Mouse (Mus musculus) cortical plate, adult 2 months (tissue): ENCODE measurements around the gene Apobec1. TPM values are rescaled to one million over a fixed set of nuclear protein-coding genes. Genes with fewer than 3 reads are reported as not detected.
"Not testable (repeated sequence)": the region's sequence is repeated elsewhere in the genome, so short reads cannot be mapped to it uniquely, and the experiment has no call there.

Source experiments
- H3K27ac ChIP-seq: fragments of 200-500 bp; 2 replicates; pipeline ENCODE4 v1.5.1; 2012; ENCODE audit warnings: low read length, control low read depth, inconsistent platforms; ENCODE audit not compliant: insufficient read depth
- H3K4me1 ChIP-seq: fragments of 200-500 bp; 2 replicates; pipeline ENCODE4 v1.6.1; 2011; ENCODE audit warnings: low read length; ENCODE audit not compliant: control insufficient read depth, insufficient read depth
- H3K4me3 ChIP-seq: fragments of 200-500 bp; 2 replicates; pipeline ENCODE4 v1.5.1; 2011; ENCODE audit warnings: mild to moderate bottlenecking, low read length, control low read depth; ENCODE audit not compliant: insufficient read depth
- CTCF ChIP-seq: fragments of 200-500 bp; IDR thresholded peaks from 2 replicates; pipeline ENCODE4 v1.5.1; 2011; ENCODE audit warnings: mild to moderate bottlenecking, control low read depth, low read length; ENCODE audit not compliant: insufficient read depth; ENCODE audit errors: extremely low read depth
- POLR2A ChIP-seq: fragments of 200-500 bp; IDR thresholded peaks from 2 replicates; pipeline ENCODE4 v1.6.1; 2011; ENCODE audit warnings: mild to moderate bottlenecking, low read length, control low read depth; ENCODE audit not compliant: insufficient read depth; ENCODE audit errors: extremely low read depth
- polyA plus RNA-seq: library from polyadenylated mRNA; depleted of rRNA; stranded (reverse); fragments of >200 nt; gene quantifications from 2 replicates; pipeline ENCODE4 v1.2.3, GENCODE M21; 2012; rRNA removed

Apobec1 gene
- polyA plus RNA-seq, result 3.1 and 4.5 TPM in 2 replicates

DNA sequence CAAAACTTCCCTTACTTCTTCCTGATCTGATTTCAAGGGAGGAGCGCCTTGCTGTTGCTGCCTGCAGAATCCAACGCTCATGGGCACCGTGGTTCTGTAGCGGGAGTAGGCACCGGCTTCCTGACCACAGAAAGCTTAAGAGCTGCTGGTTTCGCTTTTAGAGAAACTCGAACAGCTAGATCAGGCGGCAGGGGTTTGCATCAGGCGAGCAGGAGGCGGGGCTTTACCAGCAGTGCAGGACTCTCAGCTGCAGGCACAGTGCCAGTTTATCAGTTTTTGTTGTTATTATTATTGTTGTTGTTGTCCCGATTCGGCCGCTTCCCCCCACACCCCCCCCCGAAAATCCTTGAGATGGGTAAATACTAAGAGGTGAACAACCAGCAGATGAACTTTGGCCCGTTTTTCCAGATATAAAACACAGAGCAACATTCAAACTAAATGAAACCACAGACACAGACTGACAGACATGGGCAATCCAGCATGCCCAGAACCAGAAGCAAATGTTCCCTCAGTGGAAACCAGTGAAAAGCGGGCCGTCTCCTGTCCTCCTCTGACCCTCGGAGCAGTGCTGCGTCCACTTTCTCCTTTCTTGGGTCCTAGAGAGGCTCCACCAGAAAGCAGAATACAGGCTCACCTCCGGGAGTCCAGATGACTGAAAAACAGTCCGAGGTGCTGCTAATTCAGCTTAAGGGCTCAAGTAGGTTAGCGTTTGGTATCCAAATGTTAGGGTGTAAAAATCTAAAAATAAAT, at the start of gene Apobec1:
Apobec1 (minus strand) TSS at position 203 of the 750 bp plus-strand sequence.
- TF ChIP-seq POLR2A (no peak), CTCF (no peak)
- peak within 1 kb of the TSS; percentile 61 for H3K27ac ChIP-seq
- no peaks in the 10 kb centered on the region for H3K4me1 ChIP-seq
- H3K4me3 ChIP-seq, result peak within 1 kb of the TSS; percentile 47

- H3K4me1 ChIP-seq, result no peaks in the 10 kb centered on the region
- H3K27ac ChIP-seq, result no peak overlapping the region
- no peak for TF ChIP-seq CTCF
- TF ChIP-seq POLR2A, result no peak
- no peak overlapping the region for H3K4me3 ChIP-seq
Observed at GRCm38 (mm10) chr6:122650398-122650980, 48.2 kb upstream of the Apobec1 start.

DNA sequence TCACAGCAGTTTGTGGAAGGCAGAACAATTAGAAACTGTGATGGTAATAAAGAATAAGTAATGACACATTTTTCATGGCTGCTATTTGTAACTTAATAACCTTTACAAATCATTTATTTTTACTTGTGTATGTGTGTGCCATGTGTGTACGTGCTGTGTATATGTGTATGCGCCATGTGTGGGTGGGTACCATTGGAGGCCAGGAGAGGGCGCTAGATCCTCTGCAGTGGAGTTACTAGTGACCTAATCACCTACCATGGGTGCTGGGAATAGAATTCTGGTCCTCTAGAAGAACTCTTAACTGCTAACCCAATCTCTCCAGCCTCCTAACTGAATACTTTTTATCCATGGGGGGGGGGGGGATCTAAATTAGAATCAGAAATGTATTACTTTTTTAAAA, 47.7 kb upstream of the Apobec1 start:
- H3K4me1 ChIP-seq, result no peaks in the 10 kb centered on the region
- no peak overlapping the region for H3K27ac ChIP-seq
- no peak for TF ChIP-seq POLR2A
- no peak for TF ChIP-seq CTCF
- H3K4me3 ChIP-seq, result no peak overlapping the region

GRCm38 (mm10) chr6:122644196-122644595, 42.0 kb upstream of the Apobec1 start:
- H3K27ac ChIP-seq, H3K4me1 ChIP-seq, H3K4me3 ChIP-seq: not testable (repeated sequence)

- not testable (repeated sequence) for H3K27ac ChIP-seq, H3K4me1 ChIP-seq, H3K4me3 ChIP-seq
Observed at GRCm38 (mm10) chr6:122637566-122637965, 35.3 kb upstream of the Apobec1 start.

- Histone ChIP-seq H3K4me1 (no peaks in the 10 kb centered on the region), H3K4me3 (no peak overlapping the region), H3K27ac (no peak overlapping the region)
- no peak for TF ChIP-seq CTCF
- TF ChIP-seq POLR2A, result no peak
Observed at GRCm38 (mm10) chr6:122636666-122637065, 34.4 kb upstream of the Apobec1 start.

DNA sequence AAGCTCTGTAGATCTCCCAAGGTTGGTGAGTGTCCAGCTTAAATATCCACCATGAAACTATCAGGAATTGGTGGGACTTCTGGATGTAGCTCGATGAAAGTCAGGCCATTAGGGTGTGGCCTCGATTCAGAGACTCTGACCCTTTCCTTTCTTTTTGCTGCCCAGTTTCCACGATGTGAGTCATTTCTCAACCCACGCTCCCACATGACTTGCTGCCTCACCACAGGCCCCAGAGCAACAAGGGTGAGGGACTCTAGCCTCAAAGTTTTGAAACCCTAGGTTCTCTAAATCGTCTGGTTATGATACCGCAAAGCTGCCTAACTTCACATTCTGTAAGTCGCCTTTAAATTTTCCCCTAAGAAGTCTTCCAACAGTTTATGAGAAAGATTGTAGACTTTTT, 33.1 kb upstream of the Apobec1 start:
- H3K27ac ChIP-seq, result no peak overlapping the region
- H3K4me3 ChIP-seq, result no peak overlapping the region
- TF ChIP-seq POLR2A, result no peak
- H3K4me1 ChIP-seq, result no peaks in the 10 kb centered on the region

GRCm38 (mm10) chr6:122633411-122633810, 31.2 kb upstream of the Apobec1 start:
- no peak overlapping the region for H3K27ac ChIP-seq
- no peak overlapping the region for H3K4me3 ChIP-seq
- H3K4me1 ChIP-seq, result no peaks in the 10 kb centered on the region
- TF ChIP-seq POLR2A (no peak), CTCF (peak; percentile 21; the same call in 1 of the 2 replicates)

DNA sequence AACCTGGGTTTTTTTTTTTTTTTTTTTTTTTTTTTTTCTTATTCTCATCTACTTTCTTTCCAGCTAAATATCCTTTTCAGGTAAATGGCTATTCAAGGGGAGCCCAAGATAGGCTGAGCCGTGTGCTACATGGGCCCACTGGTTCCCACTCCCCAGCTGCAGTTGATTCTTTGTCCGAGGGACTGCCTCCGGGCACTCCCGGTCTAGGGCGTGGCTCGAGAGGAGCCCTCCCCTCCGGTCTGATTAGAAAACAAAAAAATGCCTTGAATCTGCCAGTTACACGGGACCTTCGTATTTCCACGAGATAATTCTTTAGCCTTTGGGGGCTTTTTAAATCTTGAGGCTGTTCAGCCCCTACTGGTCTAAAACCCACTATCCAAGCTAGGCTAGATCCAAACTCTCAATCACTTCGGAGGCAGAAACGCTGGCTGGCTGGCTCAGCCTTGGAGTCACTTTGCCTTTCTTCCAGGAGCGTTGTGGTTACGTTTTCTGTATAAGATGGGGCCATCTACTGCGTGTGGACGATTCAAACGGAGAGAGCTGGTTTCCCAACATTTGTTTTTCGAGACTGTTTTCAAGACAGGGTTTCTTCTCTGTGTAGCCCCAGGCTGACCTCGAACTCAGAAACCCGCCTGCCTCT, 25.3 kb upstream of the Apobec1 start:
- Histone ChIP-seq H3K4me3 (no peak overlapping the region), H3K27ac (no peak overlapping the region)

GRCm38 (mm10) chr6:122626110-122626509, 23.9 kb upstream of the Apobec1 start, which contains the start of gene Dppa3:
Gene Dppa3 (plus strand): TSS chr6:122626410.
- H3K4me3 ChIP-seq, result no peak within 1 kb of the TSS
- H3K27ac ChIP-seq, result no peak within 1 kb of the TSS
- H3K4me1 ChIP-seq, result no peaks in the 10 kb centered on the region
- TF ChIP-seq POLR2A, result no peak
- no peak for TF ChIP-seq CTCF

More for the DNA sequence above, 25.3 kb upstream of the Apobec1 start:
- no peaks in the 10 kb centered on the region for H3K4me1 ChIP-seq
- TF ChIP-seq CTCF (no peak), POLR2A (no peak)
